Mouse (Mus musculus) hindbrain, embryonic 14.5 days (tissue): Measurements from ENCODE around the gene Skap1. TPM values are rescaled to one million over a fixed set of nuclear protein-coding genes. Genes with fewer than 3 reads are reported as not detected.

Source experiments
- ATAC-seq: fragments of 200-750 bp; cut with Nextera tagmentation; 2 replicates; pipeline ENCODE4 v1.8.0; 2017; ENCODE audit warnings: moderate number of reproducible peaks, mild to moderate bottlenecking, moderate TSS enrichment, moderate library complexity; ENCODE audit not compliant: low FRiP score
- DNase-seq: peaks from one replicate; pipeline ENCODE4 v3.0.0-alpha.2; 2015; ENCODE audit warnings: low spot score
- H3K27ac ChIP-seq: fragments of 300-500 bp; sonication (generic); 2 replicates; pipeline ENCODE4 v1.5.1; 2014; ENCODE audit warnings: mild to moderate bottlenecking, moderate library complexity
- H3K27me3 ChIP-seq: fragments of 300-500 bp; sonication (generic); 2 replicates; pipeline ENCODE4 v1.6.1; 2014; ENCODE audit warnings: mild to moderate bottlenecking, low read length, mixed read lengths; ENCODE audit not compliant: control insufficient read depth, insufficient read depth
- H3K36me3 ChIP-seq: fragments of 300-500 bp; sonication (generic); replicated peaks from 2 replicates; pipeline ENCODE4 v1.6.1; 2014; ENCODE audit not compliant: control insufficient read depth, insufficient read depth
- H3K4me1 ChIP-seq: fragments of 300-500 bp; sonication (generic); replicated peaks from 2 replicates; pipeline ENCODE4 v1.6.1; 2014; ENCODE audit warnings: antibody characterized with exemption, low read length, mixed read lengths; ENCODE audit not compliant: control insufficient read depth, insufficient read depth
- H3K4me2 ChIP-seq: fragments of 300-500 bp; sonication (generic); replicated peaks from 2 replicates; pipeline ENCODE4 v1.6.1; 2014; ENCODE audit warnings: mild to moderate bottlenecking, moderate library complexity
- H3K4me3 ChIP-seq: fragments of 300-500 bp; sonication (generic); replicated peaks from 2 replicates; pipeline ENCODE4 v1.5.1; 2014; ENCODE audit warnings: mild to moderate bottlenecking, low read length
- H3K9ac ChIP-seq: fragments of 300-500 bp; sonication (generic); 2 replicates; pipeline ENCODE4 v1.6.1; 2014
- H3K9me3 ChIP-seq: fragments of 300-500 bp; sonication (generic); 2 replicates; pipeline ENCODE4 v1.6.1; 2016; ENCODE audit warnings: low read length; ENCODE audit not compliant: control insufficient read depth
- WGBS: fragments of 180-500 bp; shearing (Covaris S2); extraction: QIAGEN DNeasy Blood & Tissue Kit; methylation state at CpG from one replicate; pipeline ENCODE4 v1.1.7; 2014; 5-methylcytosine and 5-hydroxymethylcytosine counted together
- polyA plus RNA-seq: library from polyadenylated mRNA; unstranded; fragments of >200 nt; fragmentation: Nextera tagmentation; extraction: Ambion mirVana; gene quantifications from 2 replicates; pipeline ENCODE4 v1.2.1, GENCODE M21; 2014

The Skap1 gene
- polyA plus RNA-seq, 1 experiment from 2014 or later, result 10.3 TPM

- H3K4me2 ChIP-seq, result no peak overlapping the region
- H3K4me1 ChIP-seq, result 0 out of 2 replicates have a peak, but pooled peaks cover 6% of the 10 kb centered on the region
- no peak overlapping the region for H3K9ac ChIP-seq
- 83% methylated on average over 6 of the region's 6 CpGs for WGBS
- H3K36me3 ChIP-seq, result no peaks in the 10 kb centered on the region
- ATAC-seq, result no peak
- no peak overlapping the region for H3K27ac ChIP-seq
- no peak for DNase-seq
- no peaks in the 10 kb centered on the region for H3K9me3 ChIP-seq
- H3K27me3 ChIP-seq, result no peaks in the 10 kb centered on the region
- no peak overlapping the region for H3K4me3 ChIP-seq
Measured at GRCm38 (mm10) chr11:96434888-96435287, 29.5 kb upstream of the Skap1 start.

GRCm38 (mm10) chr11:96436525-96436924, 27.9 kb upstream of the Skap1 start:
- Histone ChIP-seq H3K27ac (peak overlapping the region; percentile 23; the same call in 1 of the 2 replicates), H3K9me3 (no peaks in the 10 kb centered on the region), H3K27me3 (no peaks in the 10 kb centered on the region), H3K4me3 (no peak overlapping the region), H3K4me1 (0 out of 2 replicates have a peak, but pooled peaks cover 6% of the 10 kb centered on the region), H3K36me3 (no peaks in the 10 kb centered on the region), H3K4me2 (peak overlapping the region; percentile 23), H3K9ac (no peak overlapping the region)
- 41% methylated on average over 7 of the region's 7 CpGs for WGBS
- ATAC-seq (no peak), DNase-seq (peak; percentile 60)

- H3K4me3 ChIP-seq, result no peak overlapping the region
- DNase-seq (peak; percentile 66), ATAC-seq (no peak)
- no peaks in the 10 kb centered on the region for H3K27me3 ChIP-seq
- WGBS, result 3% methylated on average over 7 of the region's 7 CpGs
- H3K9ac ChIP-seq, result no peak overlapping the region
- H3K4me2 ChIP-seq, result no peak overlapping the region
- peak overlapping the region; percentile 2; the same call in 1 of the 2 replicates for H3K27ac ChIP-seq
- no peaks in the 10 kb centered on the region for H3K9me3 ChIP-seq
- H3K36me3 ChIP-seq, result no peaks in the 10 kb centered on the region
- H3K4me1 ChIP-seq, result 0 out of 2 replicates have a peak, but pooled peaks cover 6% of the 10 kb centered on the region
Measured at GRCm38 (mm10) chr11:96438787-96439186, 25.6 kb upstream of the Skap1 start.

- Histone ChIP-seq H3K27ac (no peak overlapping the region), H3K27me3 (no peaks in the 10 kb centered on the region), H3K9ac (no peak overlapping the region), H3K9me3 (no peaks in the 10 kb centered on the region), H3K4me2 (no peak overlapping the region), H3K4me1 (0 out of 2 replicates have a peak, but pooled peaks cover 6% of the 10 kb centered on the region), H3K36me3 (no peaks in the 10 kb centered on the region), H3K4me3 (no peak overlapping the region)
- DNase-seq (no peak), ATAC-seq (no peak)
- 71% methylated on average over 12 of the region's 12 CpGs for WGBS
Measured at GRCm38 (mm10) chr11:96441546-96442185, 22.7 kb upstream of the Skap1 start.

GRCm38 (mm10) chr11:96442468-96442867, 21.9 kb upstream of the Skap1 start:
- ATAC-seq, result no peak
- no peak overlapping the region for H3K4me3 ChIP-seq
- H3K9me3 ChIP-seq, result no peaks in the 10 kb centered on the region
- H3K4me2 ChIP-seq, result no peak overlapping the region
- H3K27ac ChIP-seq, result no peak overlapping the region
- no peaks in the 10 kb centered on the region for H3K27me3 ChIP-seq
- no peaks in the 10 kb centered on the region for H3K36me3 ChIP-seq
- DNase-seq, result no peak
- H3K4me1 ChIP-seq, result 0 out of 2 replicates have a peak, but pooled peaks cover 6% of the 10 kb centered on the region
- H3K9ac ChIP-seq, result no peak overlapping the region
- 79% methylated on average over 5 of the region's 5 CpGs for WGBS

GRCm38 (mm10) chr11:96447931-96448330, 16.5 kb upstream of the Skap1 start:
- Histone ChIP-seq H3K4me2 (no peak overlapping the region), H3K27me3 (no peaks in the 10 kb centered on the region), H3K27ac (peak overlapping the region; percentile 55; the same call in 1 of the 2 replicates), H3K9me3 (no peaks in the 10 kb centered on the region), H3K4me3 (no peak overlapping the region), H3K36me3 (no peaks in the 10 kb centered on the region), H3K9ac (no peak overlapping the region), H3K4me1 (no peaks in the 10 kb centered on the region; the same call in 1 of the 2 replicates)
- 48% methylated on average over 24 of the region's 24 CpGs for WGBS
- no peak for ATAC-seq
- no peak for DNase-seq

GRCm38 (mm10) chr11:96455111-96455510, 9.3 kb upstream of the Skap1 start:
- H3K27me3 ChIP-seq, result no peaks in the 10 kb centered on the region
- H3K9me3 ChIP-seq, result no peaks in the 10 kb centered on the region
- H3K4me2 ChIP-seq, result no peak overlapping the region
- no peak for DNase-seq
- H3K27ac ChIP-seq, result peak overlapping the region; percentile 85; the same call in 1 of the 2 replicates
- no peaks in the 10 kb centered on the region for H3K36me3 ChIP-seq
- H3K9ac ChIP-seq, result no peak overlapping the region
- peaks cover 25% of the 10 kb centered on the region for H3K4me1 ChIP-seq
- ATAC-seq, result no peak
- no peak overlapping the region for H3K4me3 ChIP-seq
- 79% methylated on average over 5 of the region's 5 CpGs for WGBS

- H3K9me3 ChIP-seq, result no peaks in the 10 kb centered on the region
- no peak overlapping the region for H3K9ac ChIP-seq
- no peak overlapping the region for H3K4me3 ChIP-seq
- DNase-seq (no peak), ATAC-seq (no peak)
- no peaks in the 10 kb centered on the region for H3K36me3 ChIP-seq
- peaks cover 25% of the 10 kb centered on the region for H3K4me1 ChIP-seq
- WGBS, result 81% methylated on average over 6 of the region's 6 CpGs
- peak overlapping the region; percentile 85 for H3K27ac ChIP-seq
- no peaks in the 10 kb centered on the region for H3K27me3 ChIP-seq
- H3K4me2 ChIP-seq, result no peak overlapping the region
Measured at GRCm38 (mm10) chr11:96455699-96456326, 8.6 kb upstream of the Skap1 start.

- H3K36me3 ChIP-seq, result no peaks in the 10 kb centered on the region
- no peak overlapping the region for H3K4me2 ChIP-seq
- no peaks in the 10 kb centered on the region for H3K27me3 ChIP-seq
- ATAC-seq (peak; percentile 77), DNase-seq (peak; percentile 67)
- H3K27ac ChIP-seq, result peak overlapping the region; percentile 85
- WGBS, result 15% methylated on average over 12 of the region's 12 CpGs
- H3K4me3 ChIP-seq, result no peak overlapping the region
- no peaks in the 10 kb centered on the region for H3K9me3 ChIP-seq
- no peak overlapping the region for H3K9ac ChIP-seq
- peaks cover 32% of the 10 kb centered on the region for H3K4me1 ChIP-seq
Measured at GRCm38 (mm10) chr11:96456508-96457305, 7.7 kb upstream of the Skap1 start.
